Mouse (Mus musculus): ENCODE results near the gene Taf12.

DNA sequence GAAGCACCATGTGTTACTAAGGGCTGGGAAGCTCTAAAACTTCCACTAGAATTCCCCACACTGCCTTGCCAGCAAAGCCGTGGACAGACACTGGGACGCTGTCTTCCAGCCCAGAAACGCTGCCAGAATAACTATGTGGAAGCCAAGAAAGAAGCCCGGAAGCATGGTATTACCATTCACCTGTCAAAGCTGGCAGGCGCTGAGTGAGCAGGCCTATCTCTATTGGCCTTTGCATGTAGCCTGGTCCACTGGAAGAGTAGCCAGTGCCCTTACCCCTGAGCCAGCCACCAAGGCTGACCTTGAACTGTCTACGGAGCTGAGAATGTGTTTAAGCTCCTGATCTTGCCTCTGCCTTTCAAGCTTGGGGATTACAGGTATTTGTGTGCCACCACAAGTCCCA lies 27.3 kb downstream of the Taf12 start:
- TF ChIP-seq CTCF (IDR thresholded peaks at IDR 0.05; ENCODE audit: insufficient read depth, low read length) (no peak), POLR2A (IDR thresholded peaks at IDR 0.05; ENCODE audit: borderline replicate concordance, extremely low read depth, low read depth, low read length) (no peak)

Measured in lung, adult 2 months (tissue).